Mouse (Mus musculus) olfactory bulb, adult 2 months (tissue): ENCODE results near the gene Gm45521. TPM values are rescaled to one million over a fixed set of nuclear protein-coding genes. Genes with fewer than 3 reads are reported as not detected.

Experiments used
- H3K27ac ChIP-seq: fragments of 200-500 bp; 2 replicates; pipeline ENCODE4 v1.5.1; 2012; ENCODE audit warnings: low read depth, low read length; ENCODE audit not compliant: insufficient read depth
- H3K4me1 ChIP-seq: fragments of 200-500 bp; 2 replicates; pipeline ENCODE4 v1.6.1; 2012; ENCODE audit warnings: low read length; ENCODE audit not compliant: control insufficient read depth, insufficient read depth
- H3K4me3 ChIP-seq: fragments of 200-500 bp; 2 replicates; pipeline ENCODE4 v1.5.1; 2012; ENCODE audit warnings: mild to moderate bottlenecking, low read depth, low read length, moderate library complexity; ENCODE audit not compliant: insufficient read depth
- CTCF ChIP-seq: fragments of 200-500 bp; IDR thresholded peaks from 2 replicates; pipeline ENCODE4 v1.5.1; 2012; ENCODE audit warnings: low read depth, mild to moderate bottlenecking, low read length, moderate library complexity; ENCODE audit not compliant: insufficient read depth
- POLR2A ChIP-seq: fragments of 200-500 bp; IDR thresholded peaks from 2 replicates; pipeline ENCODE4 v1.6.1; 2012; ENCODE audit warnings: mild to moderate bottlenecking, low read depth, low read length, moderate library complexity; ENCODE audit not compliant: insufficient read depth
- WGBS: fragments of 180-500 bp; shearing (Covaris S2); methylation state at CpG from one replicate; pipeline ENCODE4 v1.1.7; 2018; 5-methylcytosine and 5-hydroxymethylcytosine counted together
- polyA plus RNA-seq: library from polyadenylated mRNA; stranded (reverse); fragments of >200 nt; gene quantifications from 2 replicates; pipeline ENCODE4 v1.2.4, GENCODE M21; 2012; ENCODE audit warnings: low replicate concordance; ENCODE audit not compliant: missing spikeins, insufficient read depth, insufficient read length

Gm45521 gene
- polyA plus RNA-seq, 1 experiment, result not detected

DNA sequence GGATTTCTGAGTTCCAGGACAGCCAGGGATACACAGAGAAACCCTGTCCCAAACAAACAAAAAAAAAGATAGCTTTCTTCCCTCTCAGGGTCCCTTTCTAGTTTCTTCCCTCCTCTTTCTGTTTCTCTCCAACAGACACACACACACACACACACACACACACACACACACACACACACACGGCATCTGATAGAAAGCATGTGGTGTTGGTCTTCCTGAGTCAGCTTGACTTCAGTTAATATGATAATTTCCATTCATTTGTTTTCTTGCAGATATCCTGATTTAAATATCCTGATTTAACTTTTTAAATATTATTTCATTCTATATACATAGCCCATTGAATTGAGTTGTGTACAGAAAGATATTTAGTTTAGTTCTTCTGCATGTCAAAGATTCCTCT lies 28.7 kb upstream of the Gm45521 start:
- no peak for TF ChIP-seq POLR2A
- TF ChIP-seq CTCF, result no peak
- Histone ChIP-seq H3K4me3 (no peak overlapping the region), H3K4me1 (no peaks in the 10 kb centered on the region), H3K27ac (no peak overlapping the region)
- 77% methylated on average over 1 of the region's 1 CpGs for WGBS

DNA sequence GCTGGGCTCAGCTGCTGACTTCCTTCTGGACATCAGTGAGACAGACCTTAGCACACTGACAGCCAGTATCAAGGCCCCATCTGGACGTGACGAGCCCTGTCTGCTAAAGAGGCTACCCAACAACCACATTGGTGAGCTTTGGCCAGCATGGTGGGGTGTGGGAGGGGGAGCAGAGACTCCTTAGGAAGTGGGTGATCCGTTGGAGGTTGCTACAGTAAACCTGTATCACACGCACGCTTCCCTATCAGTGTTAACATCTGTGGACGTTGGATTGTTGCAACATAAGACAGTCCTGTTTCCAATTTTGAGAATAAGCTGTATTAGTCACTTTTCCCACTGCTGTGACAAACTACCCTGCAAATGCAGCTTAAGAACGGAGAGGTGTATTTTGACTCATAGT lies 28.1 kb upstream of the Gm45521 start:
- no peak overlapping the region for H3K27ac ChIP-seq
- TF ChIP-seq CTCF, result no peak
- TF ChIP-seq POLR2A, result no peak
- no peak overlapping the region for H3K4me3 ChIP-seq
- no peaks in the 10 kb centered on the region for H3K4me1 ChIP-seq
- WGBS, result 81% methylated on average over 7 of the region's 7 CpGs

DNA sequence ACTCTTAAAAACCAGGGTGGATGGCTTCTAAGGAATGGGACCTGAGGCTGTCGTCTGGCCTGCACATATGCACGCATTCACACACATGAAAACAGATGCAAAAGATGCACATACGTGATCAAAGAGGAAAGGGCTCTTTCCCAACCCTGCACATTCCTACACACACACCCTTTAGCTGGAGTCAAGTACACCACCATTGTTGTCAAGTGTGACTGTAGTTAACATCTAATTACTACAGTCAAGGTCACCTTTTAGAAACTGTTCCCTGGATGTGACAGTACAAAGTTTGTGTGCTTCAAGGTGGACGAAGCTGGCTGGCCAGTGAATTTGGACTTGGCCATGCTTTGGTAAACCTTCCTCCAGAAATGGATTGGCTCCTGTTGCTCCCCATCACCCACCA lies 24.9 kb upstream of the Gm45521 start:
- WGBS, result 89% methylated on average over 4 of the region's 4 CpGs
- no peak for TF ChIP-seq POLR2A
- TF ChIP-seq CTCF, result no peak

GRCm38 (mm10) chr14:7934166-7934565 lies 22.9 kb upstream of the Gm45521 start:
- no peak for TF ChIP-seq CTCF
- TF ChIP-seq POLR2A, result no peak
- Histone ChIP-seq H3K4me1 (no peaks in the 10 kb centered on the region), H3K27ac (no peak overlapping the region), H3K4me3 (no peak overlapping the region)
- 91% methylated on average over 7 of the region's 7 CpGs for WGBS

More for the DNA sequence above, 24.9 kb upstream of the Gm45521 start:
- no peaks in the 10 kb centered on the region for H3K4me1 ChIP-seq
- no peak overlapping the region for H3K27ac ChIP-seq
- no peak overlapping the region for H3K4me3 ChIP-seq

GRCm38 (mm10) chr14:7937052-7937630 lies 19.9 kb upstream of the Gm45521 start:
- 0 out of 2 replicates have a peak, but pooled peaks have one; percentile 8 for TF ChIP-seq CTCF
- no peak for TF ChIP-seq POLR2A
- WGBS, result 39% methylated on average over 17 of the region's 17 CpGs
- H3K4me1 ChIP-seq, result no peaks in the 10 kb centered on the region
- no peak overlapping the region for H3K4me3 ChIP-seq
- no peak overlapping the region for H3K27ac ChIP-seq

DNA sequence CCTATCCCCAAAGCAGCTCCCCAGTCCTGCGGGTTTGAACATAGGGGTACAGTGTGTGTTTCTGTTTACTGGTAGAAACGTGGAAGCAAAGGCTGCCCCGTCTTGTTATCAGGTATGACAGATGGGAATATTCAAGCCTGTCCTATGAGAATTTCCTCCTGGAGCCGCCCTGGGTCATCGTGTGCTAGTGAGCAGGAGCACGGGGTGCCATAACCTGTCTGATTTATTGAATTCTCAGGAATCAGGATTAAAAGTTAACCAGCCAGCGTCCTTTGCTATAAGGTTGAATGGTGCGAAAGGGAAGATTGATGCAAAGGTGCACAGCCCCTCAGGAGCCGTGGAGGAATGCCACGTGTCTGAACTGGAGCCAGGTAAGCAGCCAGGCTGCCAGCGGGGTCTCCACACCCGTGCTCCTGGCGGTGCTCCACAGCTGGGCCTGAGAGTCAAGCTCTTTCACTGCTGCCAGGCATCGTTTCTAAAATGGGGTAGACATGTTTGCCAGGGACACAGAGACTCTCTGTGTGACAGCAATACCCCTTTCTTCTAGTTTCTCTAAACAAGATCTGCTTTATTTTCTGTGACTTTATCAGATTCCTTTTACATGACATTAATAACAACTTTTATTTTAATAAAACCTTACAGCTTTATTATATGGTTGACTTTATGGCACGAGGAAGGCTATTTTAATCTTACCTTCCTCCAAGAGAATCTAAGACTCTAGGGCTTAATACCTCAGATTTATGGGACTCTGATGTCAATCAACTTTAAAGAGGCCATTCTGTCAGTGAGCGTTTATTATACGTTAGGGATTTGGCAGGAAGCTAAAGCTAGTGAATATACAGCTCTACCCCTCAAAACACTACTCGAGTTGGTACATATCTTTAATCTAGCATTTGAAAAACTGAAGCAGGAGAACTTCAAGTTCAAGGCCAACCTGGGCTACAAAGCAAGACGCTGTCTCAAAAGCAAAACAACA lies 18.0 kb upstream of the Gm45521 start:
- TF ChIP-seq POLR2A, result no peak
- no peak for TF ChIP-seq CTCF
- no peak overlapping the region for H3K4me3 ChIP-seq
- H3K4me1 ChIP-seq, result peaks cover 3% of the 10 kb centered on the region; the same call in 1 of the 2 replicates
- WGBS, result 70% methylated on average over 19 of the region's 19 CpGs
- H3K27ac ChIP-seq, result no peak overlapping the region

DNA sequence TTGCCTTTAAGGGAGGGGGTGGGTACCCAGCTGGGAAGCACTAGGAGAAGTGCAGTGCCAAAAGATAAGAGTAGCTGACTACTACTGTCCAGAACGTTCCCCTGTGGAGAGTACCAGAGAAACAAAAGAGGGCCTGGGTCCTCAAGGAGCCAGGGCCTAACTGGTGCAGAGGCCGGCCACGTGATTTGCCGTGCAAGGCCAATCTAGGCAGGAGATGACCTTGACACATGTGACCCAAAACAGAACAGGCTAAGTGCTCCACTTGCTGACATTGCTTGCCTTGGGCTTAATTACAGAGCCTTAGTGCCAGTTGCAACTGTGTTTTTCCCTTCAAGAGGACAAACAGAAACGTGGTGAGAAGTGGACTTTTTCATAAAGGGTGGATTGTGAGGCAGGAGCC lies 15.7 kb upstream of the Gm45521 start:
- Histone ChIP-seq H3K27ac (no peak overlapping the region), H3K4me1 (peaks cover 6% of the 10 kb centered on the region), H3K4me3 (no peak overlapping the region)
- 73% methylated on average over 5 of the region's 5 CpGs for WGBS
- TF ChIP-seq POLR2A, result no peak
- no peak for TF ChIP-seq CTCF

- no peak overlapping the region for H3K27ac ChIP-seq
- 54% methylated on average over 7 of the region's 7 CpGs for WGBS
These were observed 13.8 kb upstream of the Gm45521 start for GRCm38 (mm10) chr14:7943101-7943800.

More at GRCm38 (mm10) chr14:7943101-7943800, 13.8 kb upstream of the Gm45521 start:
- H3K4me3 ChIP-seq, result no peak overlapping the region
- H3K4me1 ChIP-seq, result peaks cover 6% of the 10 kb centered on the region
- no peak for TF ChIP-seq CTCF
- TF ChIP-seq POLR2A, result no peak
